Mouse (Mus musculus) kidney, adult 8-10 months (tissue): ENCODE data around the gene Lyzl4.
A peak's percentile ranks its signal among the peaks of the same experiment; 100 is the strongest.

Experiments used
- DNase-seq, 2 experiments: peaks; one replicate each; pipeline ENCODE4 v3.0.0; 2022

Gene Lyzl4

GRCm38 (mm10) chr9:121642001-121642400 is at the start of gene Lyzl4:
TSS of gene Lyzl4 (minus strand) at chr9:121642096.
- peak; percentile 60 to 78 for DNase-seq

- DNase-seq = no peak
Observed at GRCm38 (mm10) chr9:121690734-121691133, 48.8 kb upstream of the Lyzl4 start.

- no peak for DNase-seq
Observed at GRCm38 (mm10) chr9:121690200-121690651, 48.3 kb upstream of the Lyzl4 start.

GRCm38 (mm10) chr9:121684702-121685101 is 42.8 kb upstream of the Lyzl4 start:
- no peak for DNase-seq

- no peak for DNase-seq
Observed at GRCm38 (mm10) chr9:121682037-121682680, 40.3 kb upstream of the Lyzl4 start.

DNA sequence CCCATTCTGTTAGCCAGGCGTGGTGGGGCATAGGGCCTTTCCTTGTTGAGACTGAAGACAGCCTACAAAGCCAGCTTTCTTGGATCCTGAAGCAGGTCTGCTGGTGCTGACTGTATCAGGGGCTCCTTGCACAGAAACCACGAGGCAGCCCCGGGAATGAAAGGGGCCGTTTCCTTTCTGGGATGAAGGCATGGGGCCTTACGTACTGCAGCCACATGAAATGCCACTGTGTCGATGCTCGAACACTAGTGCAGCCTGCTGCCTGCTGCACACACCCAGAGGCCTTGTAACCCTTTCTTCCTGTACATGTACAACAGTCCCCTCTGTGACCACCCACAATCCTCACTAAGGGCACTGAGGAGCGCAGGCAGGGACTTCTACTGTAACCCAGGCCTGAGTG is 39.3 kb upstream of the Lyzl4 start:
- DNase-seq = no peak

DNA sequence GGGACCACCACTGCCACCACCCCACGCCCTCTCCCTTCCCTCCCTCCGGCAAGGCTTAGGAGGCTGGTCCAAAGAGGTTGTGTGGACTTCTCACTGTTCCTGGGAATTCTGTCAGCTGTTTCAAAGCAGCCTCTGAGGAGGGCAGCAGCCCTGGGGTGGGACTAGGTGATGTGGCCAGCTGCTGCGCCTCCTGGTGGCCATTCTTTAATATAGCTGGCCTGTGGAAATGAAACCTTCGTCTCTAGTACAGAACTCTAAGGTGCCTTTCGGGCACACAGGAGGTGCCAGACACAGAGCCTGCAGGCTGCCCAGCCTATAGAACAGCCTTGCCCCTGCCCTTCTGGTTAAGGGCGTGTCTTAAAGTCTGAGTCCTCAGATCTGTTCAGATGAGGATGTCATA is 37.7 kb upstream of the Lyzl4 start:
- DNase-seq = no peak

GRCm38 (mm10) chr9:121677476-121677875 is 35.6 kb upstream of the Lyzl4 start:
- no peak for DNase-seq

GRCm38 (mm10) chr9:121677069-121677468 is 35.2 kb upstream of the Lyzl4 start:
- no peak for DNase-seq

DNA sequence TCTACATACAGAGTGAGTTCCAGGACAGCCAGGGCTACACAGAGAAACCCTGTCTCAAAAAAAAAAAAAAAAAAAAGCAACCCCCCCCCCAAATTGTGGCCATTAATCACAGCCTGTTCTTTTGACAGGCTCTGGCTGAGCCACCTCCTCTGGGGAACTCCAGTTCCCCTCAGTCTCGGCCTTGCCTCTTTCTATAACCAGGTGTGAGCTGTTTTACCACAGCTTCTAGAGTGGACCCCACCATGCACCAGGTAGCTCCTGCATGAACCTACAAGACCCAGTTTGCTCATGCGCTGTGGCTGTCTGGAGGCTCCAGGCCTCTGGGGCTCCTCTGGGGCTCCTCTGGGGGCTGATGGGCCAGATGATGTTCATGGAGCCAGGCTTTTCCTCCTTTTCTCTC is 33.7 kb upstream of the Lyzl4 start:
- DNase-seq = no peak

GRCm38 (mm10) chr9:121675011-121675410 is 33.1 kb upstream of the Lyzl4 start:
- DNase-seq = peak; percentile 17 to 23

GRCm38 (mm10) chr9:121673716-121674115 is 31.8 kb upstream of the Lyzl4 start:
- no peak for DNase-seq

- DNase-seq = peak; percentile 17 to 24
Observed at GRCm38 (mm10) chr9:121672311-121672710, 30.4 kb upstream of the Lyzl4 start.

DNA sequence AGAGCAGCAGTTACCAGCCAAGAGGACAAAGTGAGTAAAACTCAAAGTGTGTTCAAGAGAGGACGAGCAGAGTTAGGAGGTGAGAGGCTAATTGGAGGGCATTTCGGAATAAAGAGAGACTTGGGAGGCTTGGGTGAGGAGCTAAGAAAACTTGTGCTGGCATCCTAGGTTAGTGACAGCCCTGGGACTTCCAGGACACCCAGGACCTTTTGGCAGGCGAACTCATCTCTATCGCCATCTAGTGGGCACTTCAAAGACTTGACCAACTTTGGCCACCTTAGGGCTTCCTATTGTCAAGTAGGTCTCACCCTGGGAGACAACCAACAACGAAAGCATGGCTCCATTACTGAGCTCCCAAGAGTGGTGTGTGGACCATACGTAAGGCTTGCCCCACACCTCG is 29.4 kb upstream of the Lyzl4 start:
- peak; percentile 38 to 42 for DNase-seq

- DNase-seq = peak; percentile 15 to 39
Observed at GRCm38 (mm10) chr9:121669348-121669791, 27.5 kb upstream of the Lyzl4 start.

- DNase-seq = no peak
Observed at GRCm38 (mm10) chr9:121667822-121668221, 25.9 kb upstream of the Lyzl4 start.

DNA sequence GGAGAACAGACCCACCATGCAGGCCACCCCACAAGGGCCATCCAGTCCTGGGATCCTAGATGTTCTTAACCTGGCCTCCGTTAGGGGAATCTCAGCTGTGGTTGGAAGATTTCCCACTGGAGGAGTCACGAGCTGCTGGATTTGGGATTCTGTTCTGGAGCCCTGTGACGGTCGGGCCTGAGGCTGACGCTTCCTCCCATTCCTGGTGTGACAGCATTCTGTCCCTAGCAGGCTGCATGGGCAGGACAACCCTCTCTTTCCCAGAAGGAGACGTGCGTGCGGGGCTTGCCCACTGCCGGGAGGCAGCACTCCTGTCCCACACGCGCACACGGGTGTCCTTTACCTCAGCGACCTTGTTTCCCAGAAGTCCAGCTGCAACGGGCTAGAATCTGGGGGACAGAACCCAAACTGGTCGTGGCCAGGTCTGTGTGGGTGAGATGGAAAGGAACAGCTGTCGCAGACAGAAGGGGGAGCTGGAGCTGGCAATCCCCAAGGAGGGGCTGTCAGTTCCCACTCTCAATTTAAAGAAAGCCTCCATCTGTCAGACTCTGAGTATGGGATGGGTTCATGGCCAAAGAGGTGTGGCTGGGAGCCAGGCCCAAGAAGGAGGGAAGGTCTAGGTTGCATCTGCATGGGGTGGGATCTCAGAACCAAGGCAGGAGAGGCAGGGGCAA is 25.2 kb upstream of the Lyzl4 start:
- no peak for DNase-seq

DNA sequence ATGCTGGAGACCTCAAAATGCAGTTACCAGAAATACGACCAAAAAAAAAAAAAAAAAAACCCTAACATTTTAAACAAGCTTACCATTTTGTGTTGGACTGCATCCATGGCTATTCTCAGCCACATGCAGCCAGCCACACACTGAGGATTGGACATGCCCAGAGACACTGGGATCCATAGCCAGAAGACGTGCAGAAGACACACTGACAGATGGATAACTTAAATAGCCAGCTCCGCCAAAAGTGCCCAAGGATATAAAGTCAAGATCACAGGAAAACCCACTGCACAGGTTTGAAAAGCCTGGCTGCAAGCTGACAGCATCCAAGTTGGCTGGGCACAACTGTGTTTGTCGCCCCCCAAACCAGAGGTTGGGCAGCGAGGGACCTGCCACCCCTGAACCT is 22.2 kb upstream of the Lyzl4 start:
- DNase-seq = no peak

DNA sequence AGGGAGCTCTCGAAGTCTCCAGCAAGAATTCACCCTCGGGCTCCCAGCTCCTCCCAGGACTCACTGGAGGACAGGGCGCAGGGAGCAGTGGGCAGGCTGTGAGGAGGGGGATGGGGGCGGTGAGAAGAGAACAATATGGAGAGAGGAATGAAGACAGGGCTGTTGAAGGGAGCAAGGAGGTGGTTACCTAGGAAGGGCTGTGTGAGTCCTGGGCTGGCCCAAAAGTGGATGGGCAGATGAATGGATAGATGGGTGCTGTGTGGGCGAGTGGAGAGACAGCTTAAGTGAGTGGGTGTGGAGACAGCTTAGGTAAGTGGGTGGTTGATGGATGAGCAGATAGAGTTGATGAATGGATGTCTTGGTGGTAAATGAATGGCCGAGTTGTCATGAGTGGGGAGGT is 21.6 kb upstream of the Lyzl4 start:
- no peak for DNase-seq

GRCm38 (mm10) chr9:121659791-121660190 is 17.9 kb upstream of the Lyzl4 start:
- DNase-seq = no peak

DNA sequence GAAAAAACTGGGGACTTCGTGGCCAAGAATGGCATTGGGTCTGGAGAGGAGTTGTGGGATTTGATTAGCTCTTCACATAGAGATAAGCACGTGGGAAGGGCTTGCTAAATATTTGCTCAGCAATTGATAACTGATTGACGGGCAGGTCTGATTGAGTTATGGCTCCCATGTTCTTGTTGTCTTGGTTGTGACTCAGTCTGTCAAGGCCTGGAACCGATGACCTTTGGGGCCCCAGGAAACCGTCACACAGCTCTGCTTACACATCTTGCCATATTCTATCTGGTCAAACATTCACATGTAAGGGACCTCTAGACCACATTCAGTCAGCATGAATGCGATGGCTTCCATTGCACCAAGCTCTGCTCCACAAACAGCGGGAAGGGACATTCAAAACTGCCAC is 16.4 kb upstream of the Lyzl4 start:
- no peak for DNase-seq

DNA sequence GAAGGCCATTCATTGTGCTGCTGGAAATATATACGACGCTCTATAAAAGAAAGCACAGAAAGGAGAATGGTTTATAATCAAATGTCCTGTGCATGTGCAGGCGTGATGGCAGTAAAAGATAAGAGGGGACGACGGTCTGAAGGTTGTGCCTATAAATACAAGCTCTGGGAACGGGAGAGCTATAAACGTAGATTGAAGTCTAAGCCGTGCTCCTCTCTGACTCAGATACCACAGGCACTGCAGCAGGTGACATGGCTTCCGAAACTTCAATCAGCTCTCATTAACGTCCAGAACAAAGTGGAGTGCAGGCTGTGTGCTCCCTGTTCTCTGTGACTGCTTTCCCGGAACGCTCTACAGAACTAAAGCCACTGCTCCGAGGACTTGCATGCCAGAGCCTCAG is 15.2 kb upstream of the Lyzl4 start:
- no peak for DNase-seq

- DNase-seq = no peak
Observed at GRCm38 (mm10) chr9:121656322-121656721, 14.4 kb upstream of the Lyzl4 start.

- no peak for DNase-seq
Observed at GRCm38 (mm10) chr9:121653668-121654067, 11.8 kb upstream of the Lyzl4 start.

DNA sequence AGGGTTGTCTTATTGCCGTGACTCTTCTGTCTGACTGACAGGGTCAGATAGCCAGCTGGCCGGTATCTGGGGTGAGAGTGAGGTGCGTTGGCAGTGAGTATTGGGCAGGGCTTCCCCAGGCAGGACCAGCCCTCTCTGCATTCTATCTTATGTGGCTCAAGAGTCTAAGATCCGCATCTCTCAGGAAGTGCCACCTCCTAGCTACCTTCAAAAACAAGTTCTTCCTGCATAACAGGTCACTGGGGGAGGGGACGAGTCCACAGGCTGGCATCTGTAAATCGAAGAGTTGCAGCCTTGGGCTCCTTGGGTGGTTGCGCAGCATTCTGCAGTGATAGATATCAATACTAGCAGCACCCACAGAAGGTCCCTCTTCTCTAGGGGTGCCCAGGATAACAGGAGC is 5.1 kb upstream of the Lyzl4 start:
- DNase-seq = no peak
